Mouse (Mus musculus) liver, embryonic 13.5 days (tissue): ENCODE results near the gene Prss36. TPM values are rescaled to one million over a fixed set of nuclear protein-coding genes. Genes with fewer than 3 reads are reported as not detected.
A peak's percentile ranks its signal among the peaks of the same experiment; 100 is the strongest.

ENCODE experiments used
- ATAC-seq: fragments of 200-750 bp; cut with Nextera tagmentation; 2 replicates; pipeline ENCODE4 v1.8.0; 2017; ENCODE audit warnings: low read depth, mild to moderate bottlenecking, moderate number of reproducible peaks, moderate library complexity
- DNase-seq: peaks from one replicate; pipeline ENCODE4 v3.0.0; 2022
- H3K27ac ChIP-seq: fragments of 300-500 bp; sonication (generic); 2 replicates; pipeline ENCODE4 v1.5.1; 2015; ENCODE audit warnings: moderate library complexity, mild to moderate bottlenecking, inconsistent platforms
- H3K27me3 ChIP-seq: fragments of 300-500 bp; sonication (generic); 2 replicates; pipeline ENCODE4 v1.6.1; 2015; ENCODE audit warnings: mild to moderate bottlenecking, inconsistent platforms
- H3K36me3 ChIP-seq: fragments of 300-500 bp; sonication (generic); 2 replicates; pipeline ENCODE4 v1.6.1; 2015; ENCODE audit warnings: mild to moderate bottlenecking, inconsistent platforms
- H3K4me1 ChIP-seq: fragments of 300-500 bp; sonication (generic); replicated peaks from 2 replicates; pipeline ENCODE4 v1.6.1; 2015; ENCODE audit warnings: inconsistent platforms
- H3K4me2 ChIP-seq: fragments of 300-500 bp; sonication (generic); 2 replicates; pipeline ENCODE4 v1.6.1; 2015; ENCODE audit warnings: inconsistent platforms, mild to moderate bottlenecking, moderate library complexity
- H3K4me3 ChIP-seq: fragments of 300-500 bp; sonication (generic); replicated peaks from 2 replicates; pipeline ENCODE4 v1.5.1; 2015; ENCODE audit warnings: mild to moderate bottlenecking, inconsistent platforms
- H3K9ac ChIP-seq: fragments of 300-500 bp; sonication (generic); 2 replicates; pipeline ENCODE4 v1.6.1; 2015; ENCODE audit warnings: mild to moderate bottlenecking, inconsistent platforms
- H3K9me3 ChIP-seq: fragments of 300-500 bp; sonication (generic); replicated peaks from 2 replicates; pipeline ENCODE4 v1.6.1; 2016; ENCODE audit warnings: inconsistent platforms
- WGBS: fragments of 180-500 bp; shearing (Covaris S2); methylation state at CpG from one replicate; pipeline ENCODE4 v1.1.7; 2015; ENCODE audit not compliant: insufficient replicate concordance; 5-methylcytosine and 5-hydroxymethylcytosine counted together
- polyA plus RNA-seq: library from polyadenylated mRNA; unstranded; fragments of >200 nt; fragmentation: Nextera tagmentation; extraction: Ambion mirVana; gene quantifications from 2 replicates; pipeline ENCODE4 v1.2.1, GENCODE M21; 2015

Prss36 gene
- polyA plus RNA-seq, 1 experiment from 2014 or later = 4.1 TPM

- H3K27ac ChIP-seq = peak overlapping the region; percentile 34
These were observed 23.9 kb downstream of the Prss36 start for GRCm38 (mm10) chr7:127922451-127923275.

GRCm38 (mm10) chr7:127921516-127921915, 25.0 kb downstream of the Prss36 start:
- peaks cover 48% of the 10 kb centered on the region for H3K36me3 ChIP-seq
- no peaks in the 10 kb centered on the region for H3K9me3 ChIP-seq
- no peak overlapping the region for H3K4me2 ChIP-seq
- no peak overlapping the region for H3K4me3 ChIP-seq
- ATAC-seq (no peak), DNase-seq (no peak)
- H3K9ac ChIP-seq = no peak overlapping the region
- H3K27ac ChIP-seq = 0 out of 2 replicates have a peak overlapping the region, but pooled peaks have one; percentile 34
- H3K27me3 ChIP-seq = no peaks in the 10 kb centered on the region
- peaks cover 43% of the 10 kb centered on the region for H3K4me1 ChIP-seq
- WGBS = 47% methylated on average over 8 of the region's 8 CpGs

More at GRCm38 (mm10) chr7:127922451-127923275, 23.9 kb downstream of the Prss36 start:
- Histone ChIP-seq H3K9ac (no peak overlapping the region), H3K4me3 (no peak overlapping the region), H3K27me3 (no peaks in the 10 kb centered on the region), H3K9me3 (no peaks in the 10 kb centered on the region), H3K36me3 (peaks cover 44% of the 10 kb centered on the region), H3K4me1 (peaks cover 46% of the 10 kb centered on the region), H3K4me2 (no peak overlapping the region)
- WGBS = 57% methylated on average over 6 of the region's 6 CpGs
- DNase-seq = no peak
- ATAC-seq = no peak

DNA sequence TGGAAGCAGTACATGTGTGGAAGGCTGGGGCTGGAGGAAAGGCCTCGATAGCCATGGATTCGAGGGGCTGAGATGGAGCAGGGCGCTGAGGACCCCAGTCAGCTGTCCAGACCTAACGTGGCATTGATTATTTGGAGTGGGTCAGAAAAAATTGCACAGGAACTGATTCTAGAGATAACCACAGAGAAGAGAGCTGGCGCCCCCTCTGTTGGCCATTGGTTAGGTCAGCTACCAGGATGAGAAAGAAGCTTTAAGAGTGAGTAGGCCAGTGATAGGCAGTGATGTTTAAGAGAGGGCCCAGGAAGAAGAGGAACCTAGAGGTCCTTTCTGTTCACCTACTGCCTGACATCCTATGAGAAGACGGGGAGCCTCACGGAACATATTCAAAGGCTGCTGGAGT, 27.2 kb downstream of the Prss36 start:
- Histone ChIP-seq H3K27ac (no peak overlapping the region), H3K9me3 (no peaks in the 10 kb centered on the region), H3K27me3 (no peaks in the 10 kb centered on the region), H3K9ac (no peak overlapping the region), H3K4me1 (peaks cover 40% of the 10 kb centered on the region), H3K4me2 (no peak overlapping the region), H3K4me3 (no peak overlapping the region), H3K36me3 (peaks cover 38% of the 10 kb centered on the region)
- DNase-seq (no peak), ATAC-seq (no peak)
- WGBS = 69% methylated on average over 7 of the region's 7 CpGs

GRCm38 (mm10) chr7:127918203-127918602, 28.3 kb downstream of the Prss36 start:
- Histone ChIP-seq H3K9ac (no peak overlapping the region), H3K27me3 (no peaks in the 10 kb centered on the region), H3K4me2 (no peak overlapping the region), H3K36me3 (peaks cover 33% of the 10 kb centered on the region), H3K4me3 (no peak overlapping the region), H3K4me1 (peaks cover 33% of the 10 kb centered on the region), H3K27ac (no peak overlapping the region), H3K9me3 (no peaks in the 10 kb centered on the region)
- ATAC-seq (no peak), DNase-seq (peak; percentile 47)
- 40% methylated on average over 3 of the region's 3 CpGs for WGBS

GRCm38 (mm10) chr7:127915293-127915692, 31.2 kb downstream of the Prss36 start:
- Histone ChIP-seq H3K27me3 (no peaks in the 10 kb centered on the region), H3K4me2 (no peak overlapping the region), H3K4me1 (peaks cover 26% of the 10 kb centered on the region), H3K9ac (no peak overlapping the region), H3K36me3 (peaks cover 27% of the 10 kb centered on the region), H3K9me3 (no peaks in the 10 kb centered on the region), H3K27ac (no peak overlapping the region), H3K4me3 (no peak overlapping the region)
- DNase-seq (no peak), ATAC-seq (no peak)
- 83% methylated on average over 12 of the region's 12 CpGs for WGBS

- ATAC-seq (no peak), DNase-seq (no peak)
- 1% methylated on average over 4 of the region's 4 CpGs for WGBS
- Histone ChIP-seq H3K4me1 (peaks cover 17% of the 10 kb centered on the region), H3K9ac (peak overlapping the region; percentile 74), H3K4me2 (peak overlapping the region; percentile 80), H3K36me3 (peaks cover 47% of the 10 kb centered on the region), H3K27ac (peak overlapping the region; percentile 82), H3K9me3 (no peaks in the 10 kb centered on the region), H3K4me3 (peak overlapping the region; percentile 75), H3K27me3 (no peaks in the 10 kb centered on the region)
These were observed 33.6 kb downstream of the Prss36 start for GRCm38 (mm10) chr7:127912938-127913337.

DNA sequence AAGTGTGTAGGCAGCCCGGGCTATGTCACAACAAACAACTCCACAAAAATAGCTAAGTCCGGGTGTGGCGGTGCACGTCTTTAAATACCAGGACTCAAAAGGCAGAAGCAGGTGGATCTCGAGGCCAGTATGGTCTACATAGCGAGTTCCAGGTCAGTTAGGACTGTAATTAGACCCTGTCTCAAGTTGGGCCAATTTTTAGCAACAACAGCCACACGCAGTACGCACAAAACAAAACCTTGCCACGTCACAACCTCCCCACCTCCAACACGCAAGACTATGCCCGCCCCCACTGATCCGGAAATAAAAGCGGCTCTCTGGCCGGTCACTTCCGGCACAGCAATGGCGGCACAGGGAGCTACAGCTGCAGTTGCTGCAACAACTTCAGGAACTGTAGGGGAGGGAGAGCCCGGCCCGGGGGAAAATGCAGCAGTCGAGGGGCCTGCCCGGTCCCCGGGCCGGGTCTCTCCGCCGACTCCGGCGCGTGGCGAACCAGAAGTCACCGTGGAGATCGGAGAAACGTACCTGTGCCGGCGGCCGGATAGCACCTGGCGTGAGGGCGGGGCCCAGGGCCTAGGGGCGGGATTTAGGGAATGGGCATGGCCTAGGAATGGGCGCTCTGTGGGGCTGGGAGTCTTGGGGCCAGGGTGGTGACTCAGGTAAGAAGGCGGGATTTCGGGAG, 34.2 kb downstream of the Prss36 start, which contains the start of gene Kat8:
Gene Kat8, plus strand, starts transcription at position 327 of the 682 bp plus-strand sequence.
- H3K27me3 ChIP-seq = no peaks in the 10 kb centered on the region
- H3K4me1 ChIP-seq = peaks cover 17% of the 10 kb centered on the region
- H3K4me3 ChIP-seq = peak within 1 kb of the TSS; percentile 75
- peaks cover 48% of the 10 kb centered on the region for H3K36me3 ChIP-seq
- 1% methylated on average over 40 of the region's 40 CpGs for WGBS
- peak within 1 kb of the TSS; percentile 74 for H3K9ac ChIP-seq
- ATAC-seq (peak; percentile 96), DNase-seq (peak; percentile 83)
- H3K9me3 ChIP-seq = no peaks in the 10 kb centered on the region
- peak within 1 kb of the TSS; percentile 80 for H3K4me2 ChIP-seq
- H3K27ac ChIP-seq = peak within 1 kb of the TSS; percentile 82

- 81% methylated on average over 4 of the region's 4 CpGs for WGBS
These were observed 37.9 kb downstream of the Prss36 start for GRCm38 (mm10) chr7:127908656-127909055.

GRCm38 (mm10) chr7:127907939-127908338, 38.6 kb downstream of the Prss36 start:
- DNase-seq (no peak), ATAC-seq (no peak)
- no peaks in the 10 kb centered on the region for H3K27me3 ChIP-seq
- no peak overlapping the region for H3K4me2 ChIP-seq
- H3K4me3 ChIP-seq = no peak overlapping the region
- H3K9me3 ChIP-seq = no peaks in the 10 kb centered on the region
- peaks cover 54% of the 10 kb centered on the region for H3K36me3 ChIP-seq
- 83% methylated on average over 12 of the region's 12 CpGs for WGBS
- H3K4me1 ChIP-seq = peaks cover 30% of the 10 kb centered on the region
- no peak overlapping the region for H3K27ac ChIP-seq
- no peak overlapping the region for H3K9ac ChIP-seq

More at GRCm38 (mm10) chr7:127908656-127909055, 37.9 kb downstream of the Prss36 start:
- no peak for ATAC-seq
- Histone ChIP-seq H3K27me3 (no peaks in the 10 kb centered on the region), H3K27ac (no peak overlapping the region), H3K9ac (no peak overlapping the region), H3K36me3 (peaks cover 54% of the 10 kb centered on the region), H3K9me3 (no peaks in the 10 kb centered on the region), H3K4me2 (no peak overlapping the region), H3K4me3 (no peak overlapping the region), H3K4me1 (peaks cover 34% of the 10 kb centered on the region)
- no peak for DNase-seq

GRCm38 (mm10) chr7:127903971-127904796, 42.3 kb downstream of the Prss36 start, which contains the start of gene Bckdk:
Gene Bckdk, plus strand, starts transcription at chr7:127904082.
- peak within 1 kb of the TSS; percentile 83 for H3K27ac ChIP-seq
- H3K9ac ChIP-seq = peak within 1 kb of the TSS; percentile 94
- DNase-seq (peak; percentile 69), ATAC-seq (peak; percentile 86)
- peaks cover 54% of the 10 kb centered on the region for H3K4me1 ChIP-seq
- H3K4me3 ChIP-seq = peak within 1 kb of the TSS; percentile 81
- 9% methylated on average over 38 of the region's 38 CpGs for WGBS
- peaks cover 43% of the 10 kb centered on the region for H3K36me3 ChIP-seq
- H3K9me3 ChIP-seq = no peaks in the 10 kb centered on the region
- H3K27me3 ChIP-seq = no peaks in the 10 kb centered on the region
- peak within 1 kb of the TSS; percentile 86 for H3K4me2 ChIP-seq
